Mouse (Mus musculus) megakaryocyte, embryonic 14.5 days (primary cell): Measurements from ENCODE around the gene 1700069L16Rik.

Experiments used
- FLI1 ChIP-seq: IDR thresholded peaks from 2 replicates; pipeline ENCODE4 v1.6.1; 2012; ENCODE audit warnings: low read length, inconsistent platforms, mixed read lengths
- GATA1 ChIP-seq: IDR thresholded peaks from 3 replicates; pipeline ENCODE4 v1.6.1; 2012; ENCODE audit warnings: mixed read lengths, low read length, inconsistent platforms, borderline replicate concordance

DNA sequence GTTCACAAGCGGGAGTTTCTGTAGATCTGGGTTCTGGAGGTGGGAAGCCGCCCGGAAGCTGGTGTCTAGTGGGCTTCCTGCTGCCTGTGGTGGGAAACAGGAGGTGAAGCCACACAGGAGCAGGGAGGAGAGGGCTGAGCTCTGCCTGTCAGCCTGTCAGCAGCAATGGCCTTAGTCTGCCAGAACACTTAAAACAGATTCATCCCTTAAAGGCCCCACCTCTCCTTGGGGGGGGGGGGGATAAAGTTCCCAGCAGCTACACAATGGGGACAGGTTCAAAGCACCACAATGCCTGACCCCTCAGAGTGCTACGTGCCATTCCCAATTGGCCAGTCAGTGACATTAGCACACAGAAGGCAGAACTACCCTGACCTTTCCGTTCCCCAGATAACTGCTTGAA is 72.4 kb downstream of the 1700069L16Rik start:
- TF ChIP-seq GATA1: no peak
- no peak for TF ChIP-seq FLI1
